Mouse (Mus musculus): ENCODE data around the gene Nup107. TPM values are rescaled to one million over a fixed set of nuclear protein-coding genes. Genes with fewer than 3 reads are reported as not detected.
"Not testable (repeated sequence)": the region's sequence is repeated elsewhere in the genome, so short reads cannot be mapped to it uniquely, and the experiment has no call there.

Gene Nup107
- polyA plus RNA-seq, 1 experiment from 2014 or later: 39.1 TPM

- ATAC-seq (ENCODE audit: low FRiP score) (no peak), DNase-seq (ENCODE audit: low spot score) (no peak)
- Histone ChIP-seq H3K4me2 (replicated peaks) (no peak overlapping the region), H3K4me3 (replicated peaks; ENCODE audit: low read length) (no peak overlapping the region), H3K27me3 (ENCODE audit: control insufficient read depth, insufficient read depth, low read length) (no peaks in the 10 kb centered on the region), H3K36me3 (replicated peaks; ENCODE audit: control insufficient read depth, insufficient read depth) (peaks cover 66% of the 10 kb centered on the region), H3K9me3 (ENCODE audit: control insufficient read depth, low read length) (no peaks in the 10 kb centered on the region), H3K4me1 (replicated peaks; ENCODE audit: control insufficient read depth, insufficient read depth, low read length) (no peaks in the 10 kb centered on the region), H3K27ac (no peak overlapping the region), H3K9ac (no peak overlapping the region)
- WGBS: 77% methylated on average over 4 of the region's 4 CpGs
These were observed 55.4 kb downstream of the Nup107 start for GRCm38 (mm10) chr10:117737075-117737474.

DNA sequence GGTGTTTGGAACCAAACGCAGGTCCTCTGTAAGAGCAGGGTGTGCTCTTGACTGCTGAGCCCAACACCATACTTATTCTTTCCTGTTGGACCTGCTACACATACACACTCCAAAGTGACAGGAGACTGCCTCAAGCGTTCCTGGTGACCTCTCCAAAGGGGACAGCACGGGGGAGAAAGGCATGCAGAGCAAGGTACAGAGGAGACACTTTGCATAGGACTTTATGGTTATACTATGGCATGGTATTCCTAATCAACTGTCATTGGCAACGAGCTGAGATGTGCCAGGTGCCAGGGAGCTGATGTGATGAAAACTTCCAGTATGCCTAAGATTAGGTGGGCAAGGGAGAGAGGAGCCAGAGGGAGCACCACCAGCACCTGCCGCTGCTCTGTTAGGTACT lies 55.9 kb downstream of the Nup107 start:
- H3K4me2 ChIP-seq (replicated peaks): no peak overlapping the region
- DNase-seq (ENCODE audit: low spot score): no peak
- ATAC-seq (ENCODE audit: low FRiP score): no peak
- H3K4me1 ChIP-seq (replicated peaks; ENCODE audit: control insufficient read depth, insufficient read depth, low read length): no peaks in the 10 kb centered on the region
- 96% methylated on average over 5 of the region's 5 CpGs for WGBS
- H3K9me3 ChIP-seq (ENCODE audit: control insufficient read depth, low read length): no peaks in the 10 kb centered on the region
- no peak overlapping the region for H3K4me3 ChIP-seq (replicated peaks; ENCODE audit: low read length)
- H3K9ac ChIP-seq: no peak overlapping the region
- H3K27ac ChIP-seq: no peak overlapping the region
- H3K36me3 ChIP-seq (replicated peaks; ENCODE audit: control insufficient read depth, insufficient read depth): peaks cover 66% of the 10 kb centered on the region
- no peaks in the 10 kb centered on the region for H3K27me3 ChIP-seq (ENCODE audit: control insufficient read depth, insufficient read depth, low read length)

GRCm38 (mm10) chr10:117735396-117735795 lies 57.1 kb downstream of the Nup107 start:
- H3K4me2 ChIP-seq (replicated peaks); DNase-seq (ENCODE audit: low spot score); H3K9ac ChIP-seq; H3K27me3 ChIP-seq (ENCODE audit: control insufficient read depth, insufficient read depth, low read length); H3K4me1 ChIP-seq (replicated peaks; ENCODE audit: control insufficient read depth, insufficient read depth, low read length); H3K27ac ChIP-seq; ATAC-seq (ENCODE audit: low FRiP score); H3K9me3 ChIP-seq (ENCODE audit: control insufficient read depth, low read length); H3K4me3 ChIP-seq (replicated peaks; ENCODE audit: low read length): not testable (repeated sequence)
- H3K36me3 ChIP-seq (replicated peaks; ENCODE audit: control insufficient read depth, insufficient read depth): peaks cover 55% of the 10 kb centered on the region
- WGBS: 92% methylated on average over 11 of the region's 12 CpGs

GRCm38 (mm10) chr10:117734104-117734852 lies 58.2 kb downstream of the Nup107 start:
- H3K36me3 ChIP-seq (replicated peaks; ENCODE audit: control insufficient read depth, insufficient read depth): peaks cover 43% of the 10 kb centered on the region
- WGBS: 90% methylated on average over 9 of the region's 10 CpGs
- ATAC-seq (ENCODE audit: low FRiP score); H3K4me1 ChIP-seq (replicated peaks; ENCODE audit: control insufficient read depth, insufficient read depth, low read length); H3K9ac ChIP-seq; DNase-seq (ENCODE audit: low spot score); H3K27ac ChIP-seq; H3K4me2 ChIP-seq (replicated peaks); H3K27me3 ChIP-seq (ENCODE audit: control insufficient read depth, insufficient read depth, low read length); H3K4me3 ChIP-seq (replicated peaks; ENCODE audit: low read length); H3K9me3 ChIP-seq (ENCODE audit: control insufficient read depth, low read length): not testable (repeated sequence)

GRCm38 (mm10) chr10:117733626-117734025 lies 58.9 kb downstream of the Nup107 start:
- not testable (repeated sequence) for ATAC-seq (ENCODE audit: low FRiP score)

DNA sequence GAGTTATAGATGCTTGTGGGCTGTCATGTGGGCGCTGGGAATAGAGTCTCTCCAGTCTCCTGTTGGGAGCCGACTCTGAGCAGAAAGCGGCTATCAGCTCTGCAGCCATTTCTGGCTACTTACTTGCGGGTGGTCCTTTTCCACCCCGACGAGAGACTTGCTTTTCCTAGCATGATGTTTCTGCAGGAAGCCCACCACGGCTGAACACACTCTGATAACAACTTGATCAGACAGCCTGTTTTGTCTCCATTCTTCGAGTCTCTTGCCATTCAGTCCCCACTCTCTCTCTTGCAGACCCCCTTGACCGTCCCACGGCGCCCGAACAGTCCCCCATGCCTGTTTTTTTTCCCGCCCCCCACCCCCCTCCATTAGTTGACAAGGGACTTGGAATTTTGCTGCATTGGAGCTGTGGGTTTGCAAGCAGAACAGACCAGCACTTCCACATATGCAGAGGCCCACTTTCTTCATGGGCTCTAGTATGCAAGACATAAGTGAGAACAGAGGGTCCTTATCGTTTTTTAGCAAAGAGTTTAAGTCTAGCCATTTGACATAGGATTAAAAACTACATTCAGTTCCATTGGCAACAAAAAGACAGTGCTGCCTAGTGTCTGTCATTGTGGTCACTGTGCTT lies 59.4 kb downstream of the Nup107 start:
- ATAC-seq (ENCODE audit: low FRiP score): no peak

More at GRCm38 (mm10) chr10:117733626-117734025, 58.9 kb downstream of the Nup107 start:
- WGBS: 93% methylated on average over 8 of the region's 8 CpGs
- H3K27me3 ChIP-seq (ENCODE audit: control insufficient read depth, insufficient read depth, low read length); H3K9me3 ChIP-seq (ENCODE audit: control insufficient read depth, low read length); DNase-seq (ENCODE audit: low spot score); H3K4me2 ChIP-seq (replicated peaks); H3K4me3 ChIP-seq (replicated peaks; ENCODE audit: low read length); H3K9ac ChIP-seq; H3K27ac ChIP-seq; H3K4me1 ChIP-seq (replicated peaks; ENCODE audit: control insufficient read depth, insufficient read depth, low read length): not testable (repeated sequence)
- peaks cover 37% of the 10 kb centered on the region for H3K36me3 ChIP-seq (replicated peaks; ENCODE audit: control insufficient read depth, insufficient read depth)

GRCm38 (mm10) chr10:117732184-117732583 lies 60.3 kb downstream of the Nup107 start:
- DNase-seq (ENCODE audit: low spot score) (no peak), ATAC-seq (ENCODE audit: low FRiP score) (no peak)
- Histone ChIP-seq H3K9ac (no peak overlapping the region), H3K4me3 (replicated peaks; ENCODE audit: low read length) (no peak overlapping the region), H3K36me3 (replicated peaks; ENCODE audit: control insufficient read depth, insufficient read depth) (peaks cover 23% of the 10 kb centered on the region), H3K27me3 (ENCODE audit: control insufficient read depth, insufficient read depth, low read length) (no peaks in the 10 kb centered on the region), H3K27ac (no peak overlapping the region), H3K4me1 (replicated peaks; ENCODE audit: control insufficient read depth, insufficient read depth, low read length) (no peaks in the 10 kb centered on the region), H3K9me3 (ENCODE audit: control insufficient read depth, low read length) (no peaks in the 10 kb centered on the region), H3K4me2 (replicated peaks) (no peak overlapping the region)
- WGBS: 89% methylated on average over 5 of the region's 5 CpGs

More for the DNA sequence above, 59.4 kb downstream of the Nup107 start:
- H3K9me3 ChIP-seq (ENCODE audit: control insufficient read depth, low read length): no peaks in the 10 kb centered on the region
- no peaks in the 10 kb centered on the region for H3K4me1 ChIP-seq (replicated peaks; ENCODE audit: control insufficient read depth, insufficient read depth, low read length)
- H3K4me3 ChIP-seq (replicated peaks; ENCODE audit: low read length): no peak overlapping the region
- no peak overlapping the region for H3K9ac ChIP-seq
- H3K27ac ChIP-seq: no peak overlapping the region
- no peaks in the 10 kb centered on the region for H3K27me3 ChIP-seq (ENCODE audit: control insufficient read depth, insufficient read depth, low read length)
- peaks cover 31% of the 10 kb centered on the region for H3K36me3 ChIP-seq (replicated peaks; ENCODE audit: control insufficient read depth, insufficient read depth)
- H3K4me2 ChIP-seq (replicated peaks): no peak overlapping the region
- 88% methylated on average over 14 of the region's 14 CpGs for WGBS
- DNase-seq (ENCODE audit: low spot score): no peak

DNA sequence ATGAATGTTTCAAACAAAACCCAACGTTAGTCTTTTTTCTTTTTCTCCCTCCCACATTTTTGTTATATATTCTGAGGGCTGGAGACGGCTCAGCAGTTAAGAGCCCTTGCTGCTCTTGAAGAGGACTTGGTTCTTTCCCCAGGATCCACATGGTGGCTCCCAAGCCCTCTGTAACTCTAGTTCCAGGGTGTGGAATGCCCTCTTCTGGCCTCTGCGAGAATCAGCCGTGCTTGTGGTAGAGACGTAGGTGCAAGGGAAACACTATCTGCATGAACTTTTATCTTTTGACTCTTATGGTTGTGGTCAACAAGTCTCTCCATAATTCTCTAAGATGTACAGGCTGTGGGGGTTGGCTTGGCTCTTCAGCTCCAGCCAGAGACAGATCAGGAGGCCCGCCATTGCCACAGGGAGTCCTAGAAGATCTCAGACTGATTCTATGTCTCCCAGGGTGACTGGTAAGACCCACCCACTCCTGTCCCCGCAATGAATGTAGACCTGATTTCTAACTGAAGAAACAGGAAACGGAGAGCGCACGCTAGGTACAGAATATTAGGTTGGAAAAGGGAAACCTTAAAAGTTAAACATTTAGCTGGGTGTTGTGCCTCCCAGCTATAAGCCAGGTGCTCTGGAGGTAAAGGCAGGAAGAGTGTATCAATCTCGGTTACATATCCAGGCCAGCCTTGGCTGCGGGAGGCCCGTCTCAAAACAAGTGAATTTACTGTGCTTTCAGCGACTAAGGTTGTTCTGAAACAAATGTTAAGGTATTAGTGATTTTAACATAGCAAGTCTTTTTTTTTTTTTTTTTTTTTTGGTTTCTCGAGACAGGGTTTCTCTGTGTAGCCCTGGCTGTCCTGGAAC lies 61.0 kb downstream of the Nup107 start:
- Histone ChIP-seq H3K27me3 (ENCODE audit: control insufficient read depth, insufficient read depth, low read length) (no peaks in the 10 kb centered on the region), H3K4me3 (replicated peaks; ENCODE audit: low read length) (no peak overlapping the region), H3K36me3 (replicated peaks; ENCODE audit: control insufficient read depth, insufficient read depth) (peaks cover 16% of the 10 kb centered on the region), H3K27ac (no peak overlapping the region), H3K9ac (no peak overlapping the region), H3K4me2 (replicated peaks) (no peak overlapping the region), H3K9me3 (ENCODE audit: control insufficient read depth, low read length) (no peaks in the 10 kb centered on the region), H3K4me1 (replicated peaks; ENCODE audit: control insufficient read depth, insufficient read depth, low read length) (no peaks in the 10 kb centered on the region)
- 61% methylated on average over 14 of the region's 15 CpGs for WGBS
- ATAC-seq (ENCODE audit: low FRiP score) (no peak), DNase-seq (ENCODE audit: low spot score) (no peak)

DNA sequence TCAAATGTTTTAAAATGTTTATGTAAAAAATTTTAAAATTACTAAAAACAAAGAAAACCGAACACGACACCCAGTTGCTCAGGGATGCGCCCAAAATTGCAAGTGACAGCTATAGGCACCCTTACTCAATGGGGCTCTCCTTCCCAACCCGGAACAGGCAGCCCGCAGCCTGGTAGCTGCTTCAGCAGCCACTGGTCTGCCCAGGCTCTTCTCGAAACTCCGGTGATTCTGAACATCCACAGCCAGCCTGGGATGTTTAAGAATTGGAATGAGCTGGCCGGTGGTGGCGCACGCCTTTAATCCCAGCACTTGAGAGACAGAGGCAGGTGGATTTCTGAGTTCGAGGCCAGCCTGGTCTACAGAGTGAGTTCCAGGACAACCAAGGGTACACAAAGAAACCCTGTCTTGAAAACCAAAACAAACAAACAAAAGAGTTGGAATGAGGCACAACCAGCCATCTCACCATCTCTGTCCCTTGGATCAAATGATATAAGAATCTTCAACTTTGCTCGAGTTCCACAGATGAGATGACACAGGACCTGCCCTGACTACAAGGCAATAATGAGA lies 61.8 kb downstream of the Nup107 start:
- ATAC-seq (ENCODE audit: low FRiP score) (no peak), DNase-seq (ENCODE audit: low spot score) (no peak)
- H3K4me1 ChIP-seq (replicated peaks; ENCODE audit: control insufficient read depth, insufficient read depth, low read length): no peaks in the 10 kb centered on the region
- peaks cover 10% of the 10 kb centered on the region; the same call in 1 of the 2 replicates for H3K36me3 ChIP-seq (replicated peaks; ENCODE audit: control insufficient read depth, insufficient read depth)
- no peak overlapping the region for H3K9ac ChIP-seq
- WGBS: 97% methylated on average over 12 of the region's 12 CpGs
- no peaks in the 10 kb centered on the region for H3K27me3 ChIP-seq (ENCODE audit: control insufficient read depth, insufficient read depth, low read length)
- H3K27ac ChIP-seq: no peak overlapping the region
- H3K9me3 ChIP-seq (ENCODE audit: control insufficient read depth, low read length): no peaks in the 10 kb centered on the region
- no peak overlapping the region for H3K4me2 ChIP-seq (replicated peaks)
- H3K4me3 ChIP-seq (replicated peaks; ENCODE audit: low read length): no peak overlapping the region
